Mouse (Mus musculus) retina, embryonic 14.5 days (tissue): Measurements from ENCODE around the gene Myo16.

Experiments
- DNase-seq: peaks from one replicate; pipeline ENCODE4 v3.0.0-alpha.2; 2015; ENCODE audit warnings: low spot score

The Myo16 gene

DNA sequence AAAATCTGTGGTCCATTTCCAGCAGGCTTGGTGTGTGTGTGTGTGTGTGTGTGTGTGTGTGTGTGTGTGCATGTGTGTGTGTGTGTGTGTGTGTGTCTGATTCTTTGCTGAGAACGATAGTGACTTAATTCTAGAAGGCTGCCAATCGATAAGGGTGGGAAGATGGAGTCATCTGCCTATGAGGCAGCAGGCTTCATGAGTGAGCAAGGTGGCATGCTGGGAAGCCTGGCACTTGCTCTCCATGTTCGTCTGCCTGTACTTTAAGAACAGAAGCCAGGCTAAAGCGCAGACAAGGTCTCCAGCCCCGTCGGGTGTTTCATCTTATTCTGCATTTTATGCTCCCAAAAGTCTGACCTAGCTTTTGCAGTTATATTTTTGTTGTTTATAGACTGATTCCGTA is 404.2 kb downstream of the Myo16 start:
- DNase-seq: no peak

- DNase-seq: no peak
These were observed 405.8 kb downstream of the Myo16 start for GRCm38 (mm10) chr8:10559479-10559878.

DNA sequence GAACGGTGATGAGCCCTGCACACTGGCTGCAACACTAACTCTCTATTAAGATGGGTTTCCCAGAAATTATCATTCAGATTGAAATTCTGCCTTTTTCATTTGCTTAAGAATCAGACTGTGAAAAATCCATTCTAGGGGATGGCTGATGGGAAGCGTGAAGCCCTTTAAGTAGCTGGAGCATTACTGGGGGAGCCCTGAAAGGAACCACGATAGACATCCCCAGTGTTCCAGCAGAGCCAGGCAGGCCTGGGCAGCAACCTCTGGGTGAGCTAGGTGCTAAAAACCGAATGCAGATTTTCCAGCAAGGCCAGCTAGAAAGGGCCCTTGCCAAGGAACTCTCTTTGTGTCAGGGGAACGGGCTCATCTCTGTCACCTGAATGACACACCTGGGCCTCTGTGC is 407.9 kb downstream of the Myo16 start:
- no peak for DNase-seq

DNA sequence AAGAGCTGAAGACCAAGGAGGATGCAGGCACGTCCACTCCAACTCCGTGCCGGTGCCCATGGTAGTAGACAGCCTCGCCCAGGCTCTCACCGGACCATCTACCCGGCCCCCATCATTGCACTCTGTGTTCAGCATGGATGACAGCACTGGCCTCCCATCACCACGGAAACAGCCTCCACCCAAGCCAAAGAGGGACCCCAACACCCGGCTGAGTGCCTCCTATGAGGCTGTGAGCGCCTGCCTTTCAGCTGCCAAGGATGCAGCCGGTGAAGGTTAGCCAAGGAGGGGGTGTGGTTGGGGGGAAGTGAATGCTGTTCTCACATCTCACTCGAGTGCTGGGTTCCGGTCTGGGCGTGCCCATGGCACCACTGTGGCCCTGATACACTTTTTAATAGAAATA is 408.3 kb downstream of the Myo16 start:
- DNase-seq: no peak

- DNase-seq: no peak
These were observed 408.9 kb downstream of the Myo16 start for GRCm38 (mm10) chr8:10562636-10563035.

DNA sequence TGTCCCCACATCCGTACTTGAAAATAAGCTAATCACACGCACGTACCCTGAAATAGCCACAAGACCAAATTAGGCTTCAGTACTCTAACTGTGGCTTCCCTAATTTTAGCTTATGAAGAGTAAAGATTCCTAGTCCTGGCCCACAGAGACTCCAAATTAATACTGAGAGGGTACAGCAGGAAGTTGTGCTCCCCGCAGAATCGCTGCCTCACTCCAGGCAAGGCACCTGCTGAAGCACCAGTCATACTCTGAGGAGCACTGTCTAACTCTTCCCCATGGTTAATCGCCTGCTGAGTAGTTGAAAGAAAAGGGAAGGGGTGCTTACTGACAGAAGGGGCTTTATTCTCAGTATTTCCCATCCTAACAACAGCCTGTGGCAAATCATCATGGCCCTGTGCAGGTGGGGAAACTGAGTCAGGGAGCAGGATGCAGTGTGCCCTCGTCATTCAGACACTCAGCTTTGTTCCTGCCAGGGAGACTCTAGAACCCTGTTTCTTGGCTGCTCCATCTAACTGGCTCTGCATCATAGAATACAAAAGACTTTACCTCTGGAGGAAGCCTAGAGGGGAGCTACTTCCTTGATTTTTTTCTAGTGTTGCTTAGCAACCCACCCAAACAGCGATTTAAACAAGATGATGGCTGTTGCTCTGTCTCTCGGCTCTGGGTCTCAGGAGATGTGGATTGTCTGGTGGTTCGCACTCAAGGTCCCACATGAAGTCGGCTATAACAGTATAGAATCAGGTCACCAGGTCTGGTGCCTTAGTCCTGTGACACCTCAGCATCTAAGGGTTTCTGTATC is 411.7 kb downstream of the Myo16 start:
- DNase-seq: no peak

GRCm38 (mm10) chr8:10568448-10568847 is 414.7 kb downstream of the Myo16 start:
- DNase-seq: no peak

DNA sequence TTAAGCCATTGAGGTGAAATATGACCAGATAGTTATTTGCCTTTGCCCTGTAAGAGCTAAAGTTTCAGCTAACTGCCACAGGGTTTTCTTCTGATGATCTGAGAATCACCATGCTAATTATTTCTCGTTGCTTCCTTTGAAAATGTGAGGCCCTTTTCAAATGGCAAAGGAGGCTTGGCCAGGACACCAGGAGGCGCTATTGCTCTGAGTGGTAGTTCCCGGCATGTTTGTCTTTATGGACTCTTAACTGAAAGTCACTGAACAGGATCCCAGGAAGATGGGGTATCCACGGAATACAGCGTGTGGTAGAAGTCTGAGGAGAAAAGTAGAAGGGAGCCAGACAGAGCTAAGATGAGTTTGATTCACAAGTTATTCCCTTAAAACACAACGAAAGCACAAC is 420.4 kb downstream of the Myo16 start:
- peak; percentile 90 for DNase-seq

- DNase-seq: no peak
These were observed 421.5 kb downstream of the Myo16 start for GRCm38 (mm10) chr8:10575244-10575643.

DNA sequence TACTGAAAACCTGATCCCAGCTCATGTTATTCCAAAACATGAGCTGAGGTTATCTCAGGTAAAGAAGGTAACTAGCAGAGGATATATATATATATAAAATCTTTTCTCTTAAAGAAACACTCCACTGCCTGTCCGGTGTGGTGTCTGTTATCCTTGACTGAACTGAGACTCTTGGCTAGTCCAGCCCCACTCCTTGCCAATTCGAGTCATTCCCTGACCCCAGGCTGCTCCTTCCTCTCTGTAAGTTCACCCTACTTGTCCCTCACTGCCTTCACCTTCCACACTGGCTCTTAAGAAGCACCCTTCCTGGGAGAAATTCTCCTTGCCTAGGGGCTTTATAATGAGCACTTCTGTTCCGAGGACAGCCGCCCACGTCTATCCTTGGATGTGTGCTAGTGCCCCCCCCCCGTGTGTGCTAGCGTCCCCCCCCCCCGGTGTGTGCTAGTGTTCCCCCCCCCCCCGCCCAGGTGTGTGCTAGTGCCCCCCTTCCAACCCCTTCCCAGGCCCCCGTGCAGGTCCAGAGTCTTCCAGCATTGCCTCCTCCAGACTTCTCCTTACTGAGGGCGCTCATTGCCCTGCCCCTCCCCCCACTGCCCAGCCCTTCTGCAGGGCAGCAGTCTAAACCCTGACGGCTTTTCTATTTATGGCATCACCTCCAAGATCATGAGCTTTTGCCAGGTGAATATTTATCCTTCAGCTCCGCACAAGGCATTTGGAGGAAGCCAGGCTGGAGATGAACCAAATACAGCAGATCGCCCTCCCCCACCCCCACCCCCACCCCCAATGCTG is 433.4 kb downstream of the Myo16 start:
- DNase-seq: peak; percentile 38

- DNase-seq: no peak
These were observed 435.8 kb downstream of the Myo16 start for GRCm38 (mm10) chr8:10589422-10589933.

DNA sequence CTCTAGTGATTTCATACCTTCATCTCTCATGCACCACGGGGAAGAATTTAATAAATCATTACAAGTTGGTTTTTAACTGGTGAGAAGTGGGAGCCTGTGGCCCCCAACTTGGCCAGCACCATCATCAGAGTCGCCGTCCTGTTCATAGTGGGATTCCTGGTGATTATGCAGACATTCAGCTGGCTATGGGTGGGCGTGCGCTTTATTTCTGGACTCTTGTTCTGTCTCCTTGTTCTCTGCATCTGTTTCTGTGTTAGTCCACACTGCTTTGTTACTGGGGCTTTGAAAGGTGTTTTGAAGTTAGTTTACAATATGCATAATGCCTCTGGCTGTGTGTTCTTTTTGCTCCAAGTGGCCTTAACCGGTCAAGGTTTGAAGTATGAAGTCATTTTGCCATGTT is 439.2 kb downstream of the Myo16 start:
- DNase-seq: no peak

DNA sequence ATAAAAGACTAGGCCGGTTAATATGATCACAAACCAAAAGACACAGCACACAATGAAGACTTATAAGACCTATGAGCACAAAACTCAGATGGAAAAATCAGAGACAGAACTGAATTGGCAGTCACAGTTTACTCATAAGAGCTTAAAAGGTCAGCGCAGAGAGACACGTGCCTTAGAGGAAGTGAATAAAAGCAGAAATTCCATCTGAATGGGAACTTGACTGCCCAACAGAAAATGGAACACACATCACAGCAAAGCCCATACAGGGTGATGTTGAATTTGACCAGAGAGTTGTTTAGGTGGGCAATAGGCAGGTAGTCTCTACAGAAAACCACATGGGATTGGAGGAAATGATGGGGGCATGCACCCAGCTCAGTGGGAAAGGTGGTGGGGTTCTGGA is 442.6 kb downstream of the Myo16 start:
- DNase-seq: no peak

GRCm38 (mm10) chr8:10597595-10597994 is 443.9 kb downstream of the Myo16 start:
- DNase-seq: no peak

- DNase-seq: no peak
These were observed 445.2 kb downstream of the Myo16 start for GRCm38 (mm10) chr8:10598889-10599288.

DNA sequence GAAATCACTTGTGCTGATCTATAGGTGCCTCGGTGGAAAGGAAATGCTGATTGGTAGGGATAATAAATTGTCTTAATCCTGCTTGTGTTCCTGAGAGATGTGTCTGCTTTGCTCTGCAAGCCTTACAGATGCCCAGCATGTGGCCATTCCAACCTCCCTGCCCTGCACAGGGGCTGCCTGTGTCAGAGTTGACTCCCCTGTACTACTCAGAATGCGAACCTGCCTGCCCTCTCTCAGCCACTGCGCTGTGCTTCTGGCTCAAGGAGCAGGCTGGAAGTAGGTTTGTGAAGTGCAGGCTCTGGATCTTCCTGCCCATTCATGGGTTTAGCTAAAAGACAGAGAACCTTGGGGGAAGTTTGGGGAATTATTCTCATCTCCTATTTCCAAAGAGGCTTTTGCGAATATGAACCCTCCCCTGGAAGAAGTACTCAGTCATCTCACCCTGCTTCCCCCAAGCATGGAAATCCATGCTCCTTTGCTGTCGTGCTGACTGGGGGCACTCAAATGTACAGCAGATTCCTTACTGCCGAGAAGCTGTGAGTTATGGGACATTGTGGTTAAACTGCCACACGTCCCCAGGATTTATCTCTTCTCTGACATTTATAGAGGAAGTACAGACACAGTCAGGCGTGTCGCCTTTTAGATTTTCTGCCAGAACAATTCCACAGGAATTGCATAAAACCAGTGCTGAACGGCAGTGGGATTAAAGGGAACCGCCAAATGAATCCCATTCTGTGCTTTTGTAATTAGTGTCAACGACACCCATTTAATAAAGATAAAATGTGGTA is 452.5 kb downstream of the Myo16 start:
- DNase-seq: peak; percentile 30

DNA sequence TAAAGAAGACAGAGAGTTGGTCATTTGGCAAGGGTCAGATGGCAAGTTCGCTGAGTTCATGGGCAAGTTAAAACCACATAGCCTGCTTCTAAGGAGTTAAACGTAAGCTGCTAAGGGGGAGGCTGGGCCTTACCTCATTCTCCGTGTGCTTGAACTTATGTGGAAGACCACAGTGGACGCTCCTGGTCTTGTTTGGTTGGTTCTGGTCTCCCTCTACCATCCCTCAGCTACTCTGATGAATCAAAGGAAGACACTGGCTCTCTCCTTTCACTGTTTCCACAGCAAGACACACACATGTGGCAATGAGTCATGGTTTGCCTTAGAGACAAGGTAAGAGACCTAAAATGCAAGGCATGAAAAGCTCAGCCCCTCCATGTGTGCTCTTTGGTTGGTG is 453.1 kb downstream of the Myo16 start:
- no peak for DNase-seq

- DNase-seq: no peak
These were observed 457.9 kb downstream of the Myo16 start for GRCm38 (mm10) chr8:10611636-10612035.

- DNase-seq: no peak
These were observed 459.7 kb downstream of the Myo16 start for GRCm38 (mm10) chr8:10613371-10613770.

- DNase-seq: no peak
These were observed 466.0 kb downstream of the Myo16 start for GRCm38 (mm10) chr8:10619689-10620088.

DNA sequence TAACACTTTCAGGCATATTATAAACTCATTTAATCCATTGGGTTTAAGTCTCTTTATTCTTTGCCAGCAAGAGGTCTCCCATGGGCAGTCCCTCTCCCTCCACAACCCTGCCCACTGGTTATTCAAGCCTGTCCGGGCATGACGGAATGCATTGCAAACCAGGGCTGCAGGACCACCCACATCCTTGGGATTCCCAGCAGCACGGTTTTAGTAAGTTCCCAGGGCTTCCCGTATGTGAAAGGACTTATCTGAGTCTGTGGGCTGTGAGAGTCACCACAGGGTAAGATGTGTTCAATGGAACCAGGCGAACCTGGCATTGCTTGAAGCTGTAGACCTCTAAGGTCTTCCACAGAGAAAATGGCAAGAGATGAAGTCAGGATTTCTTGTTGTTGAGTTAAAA is 471.6 kb downstream of the Myo16 start:
- peak; percentile 35 for DNase-seq

GRCm38 (mm10) chr8:10628725-10629124 is 475.0 kb downstream of the Myo16 start:
- DNase-seq: no peak
